17 mouse cellular contexts compared by ENCODE assay signal in the genomic region with DNA sequence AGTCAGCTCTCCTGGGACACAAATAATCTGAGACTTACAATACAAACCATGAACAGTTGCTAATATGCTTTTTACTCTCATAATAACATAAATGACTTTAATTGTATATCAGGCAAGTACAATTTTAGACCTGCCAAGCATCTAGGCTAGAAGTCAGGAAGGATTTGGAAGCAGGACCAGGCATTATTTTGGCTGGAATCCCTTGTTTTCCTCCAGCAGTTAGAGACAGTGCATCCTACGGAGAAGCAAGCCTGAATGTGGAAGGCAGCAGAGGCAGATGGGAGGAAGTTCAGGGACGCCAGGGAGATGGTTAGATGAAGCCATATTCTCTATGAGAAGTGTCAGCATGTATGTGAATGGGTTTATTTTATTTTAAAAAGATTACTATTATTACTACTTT.
DNase-seq lines count a peak whose midpoint lies in the region; ATAC-seq lines count a peak whose summit lies in the region.
"Had no signal": no experiment of that assay in that cellular context is flagged by ENCODE, and none has a peak within 500 bp of the region (broad histone marks: within the 10 kb centered on the region; RNA-seq: fewer than 3 reads in every experiment).

No protein-coding gene starts in this region.

- peak; percentile 49 for DNase-seq in cerebellum, adult 9-11 months
- DNase-seq in cerebellum, postnatal 25 days: no peak
- no peak for DNase-seq in heart, adult 8-10 months (ENCODE audit: low spot score)
- no peak for DNase-seq in kidney, adult 18-20 months
- peak; percentile 54 for DNase-seq in brain, adult 2 months (ENCODE audit: low read depth, low spot score)
- no peak for DNase-seq in MN1 (ENCODE audit: low spot score)
- DNase-seq: adrenal gland, adult 2 months; adrenal gland, postnatal 25 days; B cell, adult 2 months; cerebellum, postnatal 14 days; gastrocnemius, postnatal 36 days; kidney, adult 2 months had no signal

- H3K4me2 ChIP-seq in heart, embryonic 13.5 days: no peak overlapping the region
- H3K4me2 ChIP-seq in kidney, embryonic 16.5 days (replicated peaks; ENCODE audit: low read depth, low read length): no peak overlapping the region
- H3K4me2 ChIP-seq: hindbrain, embryonic 15.5 days had no signal

- H3K27ac ChIP-seq in heart, embryonic 13.5 days (replicated peaks): 0 out of 2 replicates have a peak overlapping the region, but pooled peaks have one; percentile 20
- H3K27ac ChIP-seq in kidney, embryonic 16.5 days (ENCODE audit: low read length): 0 out of 2 replicates have a peak overlapping the region, but pooled peaks have one; percentile 54
- H3K27ac ChIP-seq: hindbrain, embryonic 15.5 days had no signal

- H3K27me3 ChIP-seq in heart, embryonic 13.5 days (replicated peaks): no peaks in the 10 kb centered on the region
- no peaks in the 10 kb centered on the region for H3K27me3 ChIP-seq in kidney, embryonic 16.5 days (ENCODE audit: insufficient read depth, low read length)
- H3K27me3 ChIP-seq: heart, embryonic 12.5 days; hindbrain, embryonic 15.5 days had no signal

- peaks cover 20% of the 10 kb centered on the region for H3K4me1 ChIP-seq in heart, embryonic 13.5 days
- peaks cover 10% of the 10 kb centered on the region; the same call in 1 of the 2 replicates for H3K4me1 ChIP-seq in kidney, embryonic 16.5 days (ENCODE audit: insufficient read depth, low read length)

- H3K4me3 ChIP-seq in heart, embryonic 13.5 days: no peak overlapping the region
- no peak overlapping the region for H3K4me3 ChIP-seq in kidney, embryonic 16.5 days (ENCODE audit: low read length)
- H3K4me3 ChIP-seq: heart, embryonic 12.5 days; hindbrain, embryonic 15.5 days had no signal

- WGBS in heart, embryonic 13.5 days: 43% methylated on average over 2 of the region's 2 CpGs
- WGBS in kidney, embryonic 16.5 days: 65% methylated on average over 2 of the region's 2 CpGs

- H3K36me3 ChIP-seq in heart, embryonic 13.5 days: peaks cover 46% of the 10 kb centered on the region
- peaks cover 26% of the 10 kb centered on the region for H3K36me3 ChIP-seq in kidney, embryonic 16.5 days (ENCODE audit: insufficient read depth, low read length)

- ATAC-seq in heart, embryonic 13.5 days (ENCODE audit: extremely low read depth, insufficient number of reproducible peaks, low FRiP score, low TSS enrichment): no peak
- no peak for ATAC-seq in kidney, embryonic 16.5 days (ENCODE audit: low FRiP score, low TSS enrichment)
- ATAC-seq: forebrain, embryonic 14.5 days had no signal

- no peak overlapping the region for H3K9ac ChIP-seq in heart, embryonic 13.5 days
- H3K9ac ChIP-seq in kidney, embryonic 16.5 days (replicated peaks; ENCODE audit: low read length): no peak overlapping the region
- H3K9ac ChIP-seq: hindbrain, embryonic 15.5 days had no signal

- no peaks in the 10 kb centered on the region for H3K9me3 ChIP-seq in heart, embryonic 13.5 days
- H3K9me3 ChIP-seq in kidney, embryonic 16.5 days (ENCODE audit: low read length): no peaks in the 10 kb centered on the region
- H3K9me3 ChIP-seq: heart, embryonic 12.5 days; hindbrain, embryonic 15.5 days had no signal

Comparison
In these comparisons a context has a peak if more than half of its experiments do, and no peak if none do; other contexts are left out.
1. DNase-seq: peak in cerebellum, adult 9-11 months (single experiment) and brain, adult 2 months (single experiment); none in cerebellum, postnatal 25 days (0 of 2), heart, adult 8-10 months (single experiment), kidney, adult 18-20 months (single experiment) and MN1 (single experiment).